Mouse (Mus musculus) stomach, postnatal 0 days (tissue): ENCODE results near the gene Acly.
A peak's percentile ranks its signal among the peaks of the same experiment; 100 is the strongest.

ENCODE experiments used
- CTCF ChIP-seq: IDR thresholded peaks from 2 replicates; pipeline ENCODE4 v1.5.1; 2016; ENCODE audit warnings: antibody characterized with exemption, low read depth, mild to moderate bottlenecking, moderate library complexity
- EP300 ChIP-seq: optimal IDR thresholded peaks from 2 replicates; pipeline ENCODE3; 2016; ENCODE audit warnings: antibody characterized with exemption

DNA sequence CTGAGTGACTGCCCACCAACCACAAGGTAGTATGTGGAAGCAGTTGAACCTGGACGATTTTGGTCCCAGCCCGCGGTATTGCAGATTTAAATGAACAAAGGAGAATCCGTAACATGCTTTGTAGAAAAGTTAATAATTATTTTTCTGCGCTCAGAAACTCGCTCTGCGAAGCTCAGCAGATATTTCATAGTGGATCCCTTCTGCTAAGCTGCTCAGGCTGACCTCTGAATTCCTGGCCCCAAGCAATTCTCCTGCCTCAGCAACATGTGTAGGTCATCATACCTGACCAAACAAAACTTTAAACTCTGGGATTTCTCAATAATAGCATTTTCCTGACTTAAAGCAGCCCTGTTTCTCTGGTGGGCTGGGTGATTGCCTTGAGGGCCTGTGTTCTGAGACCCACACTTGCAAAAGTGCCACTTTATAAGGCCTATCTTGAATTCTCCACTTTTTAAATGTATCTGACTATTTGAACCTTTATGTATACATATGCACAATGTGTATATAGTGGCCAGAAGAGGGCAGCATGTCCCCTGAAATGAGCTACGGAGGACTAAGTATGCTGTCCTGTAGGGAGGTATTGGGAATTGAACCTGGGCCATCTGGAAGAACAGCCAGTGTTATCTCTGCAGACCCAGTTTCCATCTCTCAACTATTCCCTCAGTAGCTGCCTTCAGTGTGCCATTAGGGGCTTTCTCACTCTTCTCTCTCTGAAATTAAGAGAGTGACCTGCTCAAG, 41.8 kb downstream of the Acly start:
- TF ChIP-seq CTCF = peak; percentile 81
- TF ChIP-seq EP300 = no peak
